Mouse (Mus musculus): Measurements from ENCODE around the gene Tbc1d10c. TPM values are rescaled to one million over a fixed set of nuclear protein-coding genes. Genes with fewer than 3 reads are reported as not detected.

Gene Tbc1d10c
- total and polyA plus RNA-seq, 3 experiments = 12.8 to 36.0 (median 21.9) TPM

- DNase-seq (ENCODE audit: low spot score) (no peak), ATAC-seq (ENCODE audit: extremely low read depth, insufficient number of reproducible peaks, low FRiP score, poor library complexity, severe bottlenecking) (no peak)
- H3K27me3 ChIP-seq (ENCODE audit: insufficient read depth, low read length) = peaks cover 27% of the 10 kb centered on the region
- H3K9me3 ChIP-seq (replicated peaks) = no peaks in the 10 kb centered on the region
- no peak overlapping the region for H3K4me3 ChIP-seq (ENCODE audit: low read depth, low read length)
- no peak for TF ChIP-seq GATA2 (IDR thresholded peaks at IDR 0.05; ENCODE audit: borderline replicate concordance, low read depth, low read length)
- TF ChIP-seq GATA1 (IDR thresholded peaks at IDR 0.05; ENCODE audit: borderline replicate concordance, low read length) = no peak
- no peak for TF ChIP-seq CTCF (IDR thresholded peaks at IDR 0.05; ENCODE audit: low read depth, low read length)
- TF ChIP-seq POLR2AphosphoS5 (IDR thresholded peaks at IDR 0.05; ENCODE audit: insufficient replicate concordance, low read depth, low read length) = no peak
- TF ChIP-seq TAL1 (conservative IDR thresholded peaks at IDR 0.05; ENCODE audit: low read depth, low read length) = no peak
- H3K4me1 ChIP-seq (ENCODE audit: insufficient read depth, low read depth, low read length) = peaks cover 42% of the 10 kb centered on the region
- H3K36me3 ChIP-seq (replicated peaks) = peaks cover 19% of the 10 kb centered on the region
Measured at GRCm38 (mm10) chr19:4145936-4146335, 45.1 kb downstream of the Tbc1d10c start.

DNA sequence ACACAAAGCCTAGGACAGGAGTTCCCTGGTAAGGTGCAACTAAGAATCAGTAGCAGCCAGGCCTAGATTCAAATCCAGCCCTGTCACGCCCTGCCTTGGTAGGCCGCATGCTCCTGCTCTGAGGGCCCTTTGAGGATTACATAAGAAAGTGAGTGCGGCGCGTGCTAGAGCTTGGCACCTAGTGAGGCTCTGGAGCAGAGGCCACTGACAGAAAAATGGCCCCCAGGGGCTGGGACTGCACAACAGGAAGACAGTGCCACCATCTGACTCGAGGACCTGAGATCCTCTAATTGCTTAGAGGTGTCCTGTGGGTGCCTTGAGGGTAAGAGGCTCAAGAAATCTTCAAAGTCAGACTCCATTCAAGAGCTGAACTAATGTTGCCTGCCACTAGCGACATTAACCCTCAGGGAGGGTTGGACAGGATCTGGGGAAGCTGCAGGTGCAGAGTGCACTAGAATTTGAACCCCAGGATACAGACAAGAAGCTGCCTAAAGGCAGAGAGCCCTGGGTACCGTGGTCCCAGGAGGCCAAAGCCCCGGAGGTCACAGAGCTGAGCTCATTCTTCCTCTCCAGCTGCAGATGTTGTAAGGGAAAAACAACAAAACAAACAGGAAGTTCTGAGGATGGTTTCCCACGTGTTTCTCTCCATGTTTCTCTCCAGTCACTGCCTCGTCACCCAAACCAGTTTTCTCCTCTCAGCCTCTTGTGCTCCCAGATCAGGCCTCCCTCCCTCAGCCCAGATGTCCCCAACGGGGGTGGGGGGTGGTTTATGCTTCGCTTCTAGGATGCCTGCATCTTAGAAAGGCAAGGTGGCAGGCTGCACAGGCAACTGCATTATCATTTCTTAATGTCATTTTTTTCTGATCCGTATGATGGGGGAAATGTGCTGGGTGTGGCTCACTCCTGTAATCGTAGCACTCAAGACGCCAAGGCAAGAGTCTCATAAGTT, 46.3 kb downstream of the Tbc1d10c start:
- peaks cover 8% of the 10 kb centered on the region for H3K36me3 ChIP-seq (replicated peaks)
- peaks cover 38% of the 10 kb centered on the region for H3K27me3 ChIP-seq (ENCODE audit: insufficient read depth, low read length)
- H3K9me3 ChIP-seq (replicated peaks) = no peaks in the 10 kb centered on the region
- ATAC-seq (ENCODE audit: extremely low read depth, insufficient number of reproducible peaks, low FRiP score, poor library complexity, severe bottlenecking) = no peak
- DNase-seq (ENCODE audit: low spot score) = no peak
- H3K4me3 ChIP-seq (ENCODE audit: low read depth, low read length) = no peak overlapping the region
- H3K4me1 ChIP-seq (ENCODE audit: insufficient read depth, low read depth, low read length) = peaks cover 30% of the 10 kb centered on the region
- no peak for TF ChIP-seq GATA1 (IDR thresholded peaks at IDR 0.05; ENCODE audit: borderline replicate concordance, low read length)
- no peak for TF ChIP-seq GATA2 (IDR thresholded peaks at IDR 0.05; ENCODE audit: borderline replicate concordance, low read depth, low read length)
- TF ChIP-seq CTCF (IDR thresholded peaks at IDR 0.05; ENCODE audit: low read depth, low read length) = no peak
- TF ChIP-seq POLR2AphosphoS5 (IDR thresholded peaks at IDR 0.05; ENCODE audit: insufficient replicate concordance, low read depth, low read length) = no peak
- TF ChIP-seq TAL1 (conservative IDR thresholded peaks at IDR 0.05; ENCODE audit: low read depth, low read length) = no peak

DNA sequence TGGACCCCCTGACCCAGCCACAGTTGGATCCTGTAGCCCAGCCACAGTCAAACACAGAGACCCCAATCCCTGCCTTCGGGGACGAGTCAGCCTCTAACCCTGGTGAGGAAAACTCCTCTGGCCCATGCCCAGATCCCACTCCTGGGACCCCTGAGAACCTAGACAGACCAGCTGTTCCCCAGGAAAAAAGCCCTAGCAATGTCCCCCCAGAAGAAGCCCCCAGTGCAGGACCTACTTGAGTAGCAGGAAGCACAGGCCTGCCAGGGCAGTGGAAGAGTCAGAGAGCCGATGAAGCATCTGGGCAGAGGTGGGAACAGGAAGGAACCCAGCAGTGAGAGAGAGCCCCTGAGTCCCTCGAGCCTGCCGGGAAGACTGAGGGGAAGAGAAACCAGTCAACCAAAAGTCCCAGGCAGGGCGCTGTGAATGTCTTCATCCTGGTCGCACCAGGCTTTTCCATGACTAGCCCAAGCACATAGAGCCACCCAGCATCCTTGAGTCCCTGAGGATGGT, 47.3 kb downstream of the Tbc1d10c start, which contains the start of gene Cabp4:
TSS of gene Cabp4 (minus strand) at position 275 of the 510 bp plus-strand sequence.
- Histone ChIP-seq H3K27me3 (ENCODE audit: insufficient read depth, low read length) (peaks cover 46% of the 10 kb centered on the region), H3K4me1 (ENCODE audit: insufficient read depth, low read depth, low read length) (peaks cover 20% of the 10 kb centered on the region), H3K36me3 (replicated peaks) (no peaks in the 10 kb centered on the region), H3K4me3 (ENCODE audit: low read depth, low read length) (no peak within 1 kb of the TSS), H3K9me3 (replicated peaks) (no peaks in the 10 kb centered on the region)
- TF ChIP-seq GATA2 (IDR thresholded peaks at IDR 0.05; ENCODE audit: borderline replicate concordance, low read depth, low read length) = no peak
- no peak for TF ChIP-seq GATA1 (IDR thresholded peaks at IDR 0.05; ENCODE audit: borderline replicate concordance, low read length)
- no peak for TF ChIP-seq TAL1 (conservative IDR thresholded peaks at IDR 0.05; ENCODE audit: low read depth, low read length)
- TF ChIP-seq POLR2AphosphoS5 (IDR thresholded peaks at IDR 0.05; ENCODE audit: insufficient replicate concordance, low read depth, low read length) = no peak
- no peak for TF ChIP-seq CTCF (IDR thresholded peaks at IDR 0.05; ENCODE audit: low read depth, low read length)
- no peak for DNase-seq (ENCODE audit: low spot score)
- no peak for ATAC-seq (ENCODE audit: extremely low read depth, insufficient number of reproducible peaks, low FRiP score, poor library complexity, severe bottlenecking)

GRCm38 (mm10) chr19:4142416-4143173, 48.5 kb downstream of the Tbc1d10c start:
- DNase-seq (ENCODE audit: low spot score) = no peak

GRCm38 (mm10) chr19:4140147-4140546, 50.9 kb downstream of the Tbc1d10c start:
- DNase-seq (ENCODE audit: low spot score) (no peak), ATAC-seq (ENCODE audit: extremely low read depth, insufficient number of reproducible peaks, low FRiP score, poor library complexity, severe bottlenecking) (no peak)
- Histone ChIP-seq H3K9me3 (replicated peaks) (no peaks in the 10 kb centered on the region), H3K4me1 (ENCODE audit: insufficient read depth, low read depth, low read length) (peaks cover 18% of the 10 kb centered on the region), H3K27me3 (ENCODE audit: insufficient read depth, low read length) (peaks cover 59% of the 10 kb centered on the region), H3K4me3 (ENCODE audit: low read depth, low read length) (no peak overlapping the region), H3K36me3 (replicated peaks) (no peaks in the 10 kb centered on the region)
- TF ChIP-seq GATA1 (IDR thresholded peaks at IDR 0.05; ENCODE audit: borderline replicate concordance, low read length) (no peak), TAL1 (conservative IDR thresholded peaks at IDR 0.05; ENCODE audit: low read depth, low read length) (no peak), CTCF (IDR thresholded peaks at IDR 0.05; ENCODE audit: low read depth, low read length) (no peak), POLR2AphosphoS5 (IDR thresholded peaks at IDR 0.05; ENCODE audit: insufficient replicate concordance, low read depth, low read length) (no peak), GATA2 (IDR thresholded peaks at IDR 0.05; ENCODE audit: borderline replicate concordance, low read depth, low read length) (no peak)

More at GRCm38 (mm10) chr19:4142416-4143173, 48.5 kb downstream of the Tbc1d10c start:
- Histone ChIP-seq H3K36me3 (replicated peaks) (no peaks in the 10 kb centered on the region), H3K27me3 (ENCODE audit: insufficient read depth, low read length) (peaks cover 52% of the 10 kb centered on the region), H3K4me3 (ENCODE audit: low read depth, low read length) (0 out of 2 replicates have a peak overlapping the region, but pooled peaks have one; percentile 5), H3K9me3 (replicated peaks) (no peaks in the 10 kb centered on the region), H3K4me1 (ENCODE audit: insufficient read depth, low read depth, low read length) (peaks cover 15% of the 10 kb centered on the region)
- ATAC-seq (ENCODE audit: extremely low read depth, insufficient number of reproducible peaks, low FRiP score, poor library complexity, severe bottlenecking) = no peak
- TF ChIP-seq CTCF (IDR thresholded peaks at IDR 0.05; ENCODE audit: low read depth, low read length) = no peak
- TF ChIP-seq GATA2 (IDR thresholded peaks at IDR 0.05; ENCODE audit: borderline replicate concordance, low read depth, low read length) = no peak
- TF ChIP-seq POLR2AphosphoS5 (IDR thresholded peaks at IDR 0.05; ENCODE audit: insufficient replicate concordance, low read depth, low read length) = no peak
- no peak for TF ChIP-seq TAL1 (conservative IDR thresholded peaks at IDR 0.05; ENCODE audit: low read depth, low read length)
- TF ChIP-seq GATA1 (IDR thresholded peaks at IDR 0.05; ENCODE audit: borderline replicate concordance, low read length) = no peak

All from G1E (cell line).